Mouse (Mus musculus) E14TG2a.4 (cell line): ENCODE measurements at regions not wholly inside any gene's neighbourhood (a gene's known extent, or its start where the extent isn't known, plus 50 kb on each side); places are given as distances from the start of the nearest gene placed in this dataset.

ENCODE experiments used
- H3K27me3 ChIP-seq: 2 replicates; pipeline ENCODE4 v1.6.1; 2014; ENCODE audit warnings: low read length, control low read depth; ENCODE audit not compliant: insufficient read depth
- H3K36me3 ChIP-seq: 2 replicates; pipeline ENCODE4 v1.6.1; 2014; ENCODE audit warnings: low read length, control low read depth; ENCODE audit not compliant: insufficient read depth
- H3K4me1 ChIP-seq: replicated peaks from 2 replicates; pipeline ENCODE4 v1.6.1; 2014; ENCODE audit warnings: low read depth, low read length, control low read depth
- H3K4me3 ChIP-seq: replicated peaks from 2 replicates; pipeline ENCODE4 v1.5.1; 2014; ENCODE audit warnings: mild to moderate bottlenecking, low read length
- H3K9me3 ChIP-seq: 2 replicates; pipeline ENCODE4 v1.6.1; 2014; ENCODE audit warnings: low read length, control low read depth
- CTCF ChIP-seq: conservative IDR thresholded peaks from 2 replicates; pipeline ENCODE4 v1.5.1; 2014; ENCODE audit warnings: low read length
- NANOG ChIP-seq: IDR thresholded peaks from 2 replicates; pipeline ENCODE4 v1.6.1; 2014; ENCODE audit warnings: borderline replicate concordance, low read length, mixed read lengths
- POU5F1 ChIP-seq: IDR thresholded peaks from 2 replicates; pipeline ENCODE4 v1.6.1; 2014; ENCODE audit warnings: low read length, borderline replicate concordance

DNA sequence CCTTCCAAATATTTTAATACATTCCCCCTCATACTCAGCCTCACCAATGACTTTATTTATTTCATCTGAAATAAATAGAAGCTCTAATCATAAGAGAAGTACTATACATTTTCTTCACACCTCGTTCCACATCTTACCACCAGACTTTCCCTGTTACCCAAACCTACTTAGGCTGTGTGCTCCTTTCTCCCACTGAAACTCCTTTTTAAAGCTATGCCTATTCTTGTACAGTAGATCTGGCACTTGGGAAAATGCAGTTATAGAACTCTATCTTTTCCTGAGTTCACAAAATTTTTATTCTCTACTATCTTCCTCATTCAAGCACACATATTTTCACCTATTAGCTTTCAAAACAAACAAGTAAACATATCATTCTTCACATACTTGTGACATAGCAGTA is 272.8 kb upstream of the Prkd1 start:
- H3K27me3 ChIP-seq, result no peaks in the 10 kb centered on the region
- no peak overlapping the region for H3K4me3 ChIP-seq
- TF ChIP-seq NANOG (no peak), POU5F1 (no peak), CTCF (no peak)
- H3K4me1 ChIP-seq, result no peaks in the 10 kb centered on the region
- H3K9me3 ChIP-seq, result no peaks in the 10 kb centered on the region
- H3K36me3 ChIP-seq, result no peaks in the 10 kb centered on the region

DNA sequence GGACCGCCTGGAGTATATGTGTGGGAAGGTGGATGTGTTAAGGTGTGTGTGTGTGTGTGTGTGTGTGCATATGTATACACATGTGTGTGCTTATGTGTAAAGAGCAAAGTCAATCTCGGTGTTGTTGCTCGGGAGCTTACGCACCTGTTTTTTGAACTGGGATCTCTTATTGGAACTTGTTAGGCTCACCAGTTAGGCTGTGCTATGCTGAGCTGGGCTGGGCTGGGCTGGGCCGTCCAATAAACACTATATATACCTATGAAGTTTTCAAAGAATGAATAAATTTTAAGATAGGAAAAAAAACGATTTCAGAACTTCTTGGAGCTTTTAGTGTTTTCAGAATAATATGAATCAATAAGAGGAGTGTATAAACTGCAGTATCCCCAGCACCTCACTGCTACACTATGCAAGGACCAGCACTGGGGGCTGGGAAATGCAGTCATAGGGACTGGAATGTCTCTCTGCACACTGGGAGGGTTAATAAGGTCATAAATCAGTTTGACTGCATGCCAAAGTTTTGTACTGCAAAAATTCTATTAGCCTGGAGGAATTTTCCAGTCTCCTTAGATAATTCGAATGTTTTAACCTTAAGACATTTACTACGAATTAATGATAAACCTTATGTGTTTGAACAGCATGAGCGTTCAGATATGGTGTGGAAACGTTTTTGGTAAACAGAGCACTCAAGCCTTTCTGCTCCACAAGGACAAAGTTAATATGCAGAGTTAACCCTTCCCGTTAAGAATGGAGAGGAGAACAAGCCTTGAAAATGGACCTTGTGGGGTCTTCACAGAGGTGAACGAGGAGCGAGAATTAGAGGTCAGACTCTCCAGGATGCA is 250.9 kb upstream of the Prkd1 start:
- Histone ChIP-seq H3K27me3 (no peaks in the 10 kb centered on the region), H3K4me3 (no peak overlapping the region), H3K4me1 (no peaks in the 10 kb centered on the region), H3K36me3 (no peaks in the 10 kb centered on the region), H3K9me3 (no peaks in the 10 kb centered on the region)
- TF ChIP-seq NANOG (no peak), POU5F1 (no peak), CTCF (no peak)

DNA sequence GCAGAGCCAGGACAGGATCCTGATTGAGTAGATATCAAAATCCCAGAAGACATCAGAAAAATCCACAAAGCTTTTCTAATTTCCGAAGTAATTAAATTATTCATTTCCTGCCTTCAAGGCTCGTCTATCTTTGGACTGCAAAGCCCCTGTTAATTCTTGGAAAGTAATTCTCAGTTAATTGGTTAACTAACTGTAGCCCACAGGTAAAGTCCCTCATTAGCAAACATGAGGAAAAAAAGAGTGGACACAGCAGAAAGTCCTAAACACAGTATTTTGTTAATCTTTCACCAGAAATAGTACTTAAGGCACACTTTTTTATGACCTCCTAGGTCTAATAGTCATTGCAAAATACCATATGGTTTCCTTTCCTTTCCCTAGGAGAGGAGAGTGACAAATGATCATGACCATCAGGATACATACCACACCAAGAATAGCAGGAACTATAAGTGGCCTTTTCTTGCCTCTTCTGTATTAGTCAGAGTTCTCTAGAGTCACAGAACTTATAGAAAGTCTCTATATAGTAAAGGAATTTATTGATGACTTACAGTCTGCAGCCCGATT is 248.8 kb upstream of the Prkd1 start:
- Histone ChIP-seq H3K27me3 (no peaks in the 10 kb centered on the region), H3K4me3 (no peak overlapping the region), H3K4me1 (no peaks in the 10 kb centered on the region), H3K36me3 (no peaks in the 10 kb centered on the region), H3K9me3 (no peaks in the 10 kb centered on the region)
- TF ChIP-seq CTCF (no peak), POU5F1 (no peak), NANOG (no peak)

DNA sequence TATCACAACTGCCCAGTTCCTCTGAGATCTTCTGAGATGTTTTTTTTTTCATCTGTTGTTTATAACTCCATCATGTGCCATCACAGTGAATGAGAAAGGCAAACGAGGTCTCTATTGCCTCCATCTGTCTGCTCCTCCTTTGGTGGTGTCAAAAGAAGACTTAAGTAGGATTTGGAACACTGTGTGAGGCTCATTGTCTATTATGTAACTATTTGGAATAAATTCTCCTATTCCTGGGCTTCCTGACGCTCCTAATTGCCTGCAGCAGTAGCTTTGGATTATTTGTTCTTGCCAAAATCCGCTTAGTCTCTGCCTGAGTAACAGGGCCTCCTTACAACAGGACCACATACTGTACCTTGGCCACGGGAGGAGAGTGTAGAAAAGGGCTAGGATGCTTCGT is 244.7 kb upstream of the Prkd1 start:
- Histone ChIP-seq H3K27me3 (no peaks in the 10 kb centered on the region), H3K4me1 (no peaks in the 10 kb centered on the region), H3K4me3 (no peak overlapping the region), H3K36me3 (no peaks in the 10 kb centered on the region), H3K9me3 (no peaks in the 10 kb centered on the region)
- TF ChIP-seq CTCF, result no peak
- no peak for TF ChIP-seq POU5F1
- TF ChIP-seq NANOG, result no peak

DNA sequence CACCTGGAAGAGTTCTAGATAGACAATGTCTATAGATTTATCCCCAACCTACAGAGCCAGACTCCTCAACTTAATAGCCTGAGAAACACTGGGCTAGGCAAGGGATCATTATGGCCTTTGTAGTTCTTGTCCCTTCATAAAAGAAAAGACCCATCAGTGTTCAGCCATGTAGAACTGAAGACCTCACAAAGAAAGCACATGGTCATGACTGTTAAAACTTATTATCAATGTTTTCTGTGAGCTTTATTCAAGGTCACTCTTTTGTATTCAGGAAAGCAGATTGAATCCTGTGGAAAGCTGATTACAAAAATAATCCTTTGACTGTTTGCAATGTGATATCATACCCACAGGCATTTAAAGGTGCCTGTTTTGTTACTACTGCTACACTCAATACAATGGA is 226.9 kb upstream of the Prkd1 start:
- no peak for TF ChIP-seq CTCF
- TF ChIP-seq NANOG, result no peak
- no peak for TF ChIP-seq POU5F1
- H3K4me3 ChIP-seq, result no peak overlapping the region
- no peaks in the 10 kb centered on the region for H3K36me3 ChIP-seq
- no peaks in the 10 kb centered on the region for H3K4me1 ChIP-seq
- H3K27me3 ChIP-seq, result no peaks in the 10 kb centered on the region
- H3K9me3 ChIP-seq, result no peaks in the 10 kb centered on the region

DNA sequence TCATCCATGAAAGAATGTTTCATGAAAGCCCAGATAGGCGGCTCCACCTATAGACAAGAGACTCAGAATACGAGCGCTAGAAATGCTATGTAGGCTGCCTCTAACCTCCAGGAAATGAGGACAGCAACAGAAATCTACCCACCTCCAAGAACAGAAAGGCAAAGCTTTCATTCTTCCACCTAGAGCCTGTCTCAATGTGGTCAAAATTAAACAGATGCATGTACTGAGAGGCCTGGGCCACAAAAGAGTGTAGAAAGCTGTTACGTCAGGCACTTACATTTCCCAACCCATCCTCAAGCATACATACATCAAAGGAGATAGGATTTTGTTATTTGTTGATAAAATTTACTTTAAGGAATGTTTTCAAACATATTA is 225.1 kb upstream of the Prkd1 start:
- H3K27me3 ChIP-seq, result no peaks in the 10 kb centered on the region
- H3K4me3 ChIP-seq, result no peak overlapping the region
- H3K4me1 ChIP-seq, result no peaks in the 10 kb centered on the region
- no peaks in the 10 kb centered on the region for H3K9me3 ChIP-seq
- no peaks in the 10 kb centered on the region for H3K36me3 ChIP-seq
- no peak for TF ChIP-seq CTCF
- no peak for TF ChIP-seq NANOG
- no peak for TF ChIP-seq POU5F1

DNA sequence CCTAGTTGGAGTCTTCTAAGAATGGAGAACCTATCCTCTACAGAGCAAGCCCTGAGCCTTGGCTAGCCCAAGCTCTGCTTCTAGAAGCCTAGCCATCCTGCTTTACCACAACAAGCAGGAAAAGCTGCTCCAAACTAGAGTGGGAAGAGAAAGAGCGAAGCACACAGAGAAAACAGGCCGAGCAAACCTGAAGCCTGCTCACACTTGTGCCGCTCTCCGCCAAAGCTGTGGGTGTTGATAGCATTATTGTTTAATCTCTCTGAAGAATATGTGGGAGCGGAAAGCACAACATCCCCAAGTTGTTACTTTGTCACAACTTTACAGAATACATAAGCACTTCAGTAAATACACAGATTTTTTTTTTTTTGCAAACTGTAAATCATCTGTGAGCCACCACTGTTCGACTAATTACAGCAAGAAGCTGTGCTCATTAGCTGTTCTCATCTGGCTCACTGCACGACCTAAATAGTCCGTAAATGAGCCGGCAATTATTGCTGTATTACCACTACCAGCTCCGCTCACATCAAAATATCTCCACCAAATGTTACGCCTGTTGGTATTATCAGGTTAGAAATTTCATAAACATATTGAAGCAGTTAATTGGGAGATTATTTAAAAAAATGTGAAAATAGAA is 224.6 kb upstream of the Prkd1 start:
- H3K9me3 ChIP-seq, result no peaks in the 10 kb centered on the region
- TF ChIP-seq CTCF (no peak), POU5F1 (no peak), NANOG (no peak)
- no peaks in the 10 kb centered on the region for H3K4me1 ChIP-seq
- H3K36me3 ChIP-seq, result no peaks in the 10 kb centered on the region
- H3K27me3 ChIP-seq, result no peaks in the 10 kb centered on the region
- H3K4me3 ChIP-seq, result no peak overlapping the region

DNA sequence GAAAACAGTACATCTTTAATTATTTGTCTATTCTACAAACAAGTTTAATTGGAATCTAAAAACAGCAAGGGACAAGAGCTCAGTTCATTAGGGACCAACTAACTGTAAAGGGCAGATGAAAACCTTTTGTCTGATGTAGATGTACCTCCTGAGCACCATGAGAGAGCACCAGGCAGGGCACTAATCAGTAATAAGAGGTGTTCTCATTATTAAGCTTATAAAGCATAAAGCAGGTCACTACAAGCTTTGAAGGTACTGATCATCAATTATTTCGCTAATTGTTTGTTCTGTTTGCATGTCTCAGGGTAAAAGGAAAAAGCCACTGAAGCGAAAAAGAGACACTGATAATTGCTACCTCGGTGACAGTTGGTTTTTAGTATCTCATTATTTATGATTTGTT is 202.7 kb upstream of the Prkd1 start:
- Histone ChIP-seq H3K9me3 (no peaks in the 10 kb centered on the region), H3K27me3 (no peaks in the 10 kb centered on the region), H3K4me1 (no peaks in the 10 kb centered on the region), H3K36me3 (no peaks in the 10 kb centered on the region), H3K4me3 (no peak overlapping the region)
- TF ChIP-seq NANOG (no peak), CTCF (no peak), POU5F1 (no peak)
